Mouse (Mus musculus) small intestine, adult 2 months (tissue): ENCODE measurements around the gene Stim1. TPM values are rescaled to one million over a fixed set of nuclear protein-coding genes. Genes with fewer than 3 reads are reported as not detected.

Source experiments
- H3K27ac ChIP-seq: fragments of 200-500 bp; 2 replicates; pipeline ENCODE4 v1.5.1; 2012; ENCODE audit warnings: low read depth, low read length, control low read depth, inconsistent platforms; ENCODE audit not compliant: insufficient read depth
- H3K27me3 ChIP-seq: fragments of 200-500 bp; 2 replicates; pipeline ENCODE4 v1.6.1; 2012; ENCODE audit warnings: mild to moderate bottlenecking, moderate library complexity, low read length, inconsistent platforms; ENCODE audit not compliant: control insufficient read depth, insufficient read depth
- H3K36me3 ChIP-seq: fragments of 200-500 bp; 2 replicates; pipeline ENCODE4 v1.6.1; 2012; ENCODE audit warnings: mild to moderate bottlenecking, low read length, control low read depth, inconsistent platforms; ENCODE audit not compliant: control insufficient read depth, insufficient read depth
- H3K4me1 ChIP-seq: fragments of 200-500 bp; 2 replicates; pipeline ENCODE4 v1.6.1; 2012; ENCODE audit warnings: low read length, inconsistent platforms, mixed read lengths; ENCODE audit not compliant: control insufficient read depth, insufficient read depth, insufficient read length
- H3K4me3 ChIP-seq: fragments of 200-500 bp; 2 replicates; pipeline ENCODE4 v1.5.1; 2012; ENCODE audit warnings: low read depth, mild to moderate bottlenecking, control low read depth, inconsistent platforms, low read length, moderate library complexity
- CTCF ChIP-seq: fragments of 200-500 bp; IDR thresholded peaks from 2 replicates; pipeline ENCODE4 v1.5.1; 2012; ENCODE audit warnings: low read depth, mild to moderate bottlenecking, control low read depth, inconsistent platforms, low read length, moderate library complexity, mixed read lengths; ENCODE audit not compliant: insufficient replicate concordance, insufficient read length; ENCODE audit errors: extremely low read depth
- POLR2A ChIP-seq: fragments of 200-500 bp; IDR thresholded peaks from 2 replicates; pipeline ENCODE4 v1.6.1; 2012; ENCODE audit warnings: low read depth, mild to moderate bottlenecking, control low read depth, inconsistent platforms, low read length, moderate library complexity
- WGBS: fragments of 180-500 bp; shearing (Covaris S2); methylation state at CpG from one replicate; pipeline ENCODE4 v1.1.7; 2018; 5-methylcytosine and 5-hydroxymethylcytosine counted together
- polyA plus RNA-seq: library from polyadenylated mRNA; depleted of rRNA; stranded (reverse); fragments of >200 nt; gene quantifications from 2 replicates; pipeline ENCODE4 v1.2.3, GENCODE M21; 2012

Gene Stim1
- polyA plus RNA-seq, 1 experiment = 20.7 TPM

DNA sequence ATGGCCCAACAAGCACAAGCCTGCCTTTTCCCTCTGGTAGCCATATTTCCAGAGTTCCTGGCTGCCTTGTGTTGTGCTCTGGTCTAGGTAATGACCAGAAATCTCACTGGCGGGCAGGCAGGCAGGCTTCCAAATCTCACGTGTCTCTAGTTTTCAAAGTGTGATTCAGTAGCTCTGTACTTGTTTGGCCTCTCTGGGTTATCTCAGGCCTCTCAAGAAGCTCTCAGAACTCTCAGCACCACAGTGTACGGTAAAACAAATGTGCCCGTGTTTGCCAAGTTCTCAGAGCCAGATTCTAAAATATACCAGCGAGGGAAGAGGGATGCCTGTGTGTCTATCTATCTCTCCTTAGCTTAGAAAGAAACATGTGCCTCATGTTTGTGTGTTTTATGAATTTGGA lies 14.7 kb downstream of the Stim1 start:
- 19% methylated on average over 5 of the region's 5 CpGs for WGBS
- H3K36me3 ChIP-seq = no peaks in the 10 kb centered on the region
- TF ChIP-seq CTCF = no peak
- TF ChIP-seq POLR2A = no peak

DNA sequence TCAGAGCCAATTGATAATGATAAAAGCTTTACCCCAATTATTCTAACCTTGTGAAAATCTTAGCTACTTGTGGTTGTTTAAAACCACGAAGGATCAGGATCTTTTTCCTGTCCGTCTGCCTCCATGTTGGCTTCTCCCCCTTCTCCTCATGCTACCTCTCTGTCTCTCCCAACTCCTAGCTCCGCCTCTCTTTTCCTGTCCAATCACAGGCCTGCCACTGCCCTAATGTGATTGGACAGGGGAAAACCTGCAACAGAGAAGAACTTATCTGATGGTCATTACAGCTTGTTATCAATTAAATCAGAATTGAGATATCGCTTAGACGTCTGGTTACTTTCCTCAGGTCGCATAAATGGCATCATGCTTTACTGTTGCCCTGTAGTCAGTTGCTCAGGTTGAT lies 21.9 kb downstream of the Stim1 start:
- Histone ChIP-seq H3K4me3 (no peak overlapping the region), H3K27ac (no peak overlapping the region), H3K27me3 (no peaks in the 10 kb centered on the region), H3K36me3 (no peaks in the 10 kb centered on the region), H3K4me1 (no peaks in the 10 kb centered on the region)
- no peak for TF ChIP-seq POLR2A
- TF ChIP-seq CTCF = no peak
- 81% methylated on average over 6 of the region's 6 CpGs for WGBS

More for the DNA sequence above, 14.7 kb downstream of the Stim1 start:
- Histone ChIP-seq H3K27me3 (no peaks in the 10 kb centered on the region), H3K4me1 (peaks cover 5% of the 10 kb centered on the region; the same call in 1 of the 2 replicates), H3K4me3 (no peak overlapping the region), H3K27ac (no peak overlapping the region; the same call in 1 of the 2 replicates)

DNA sequence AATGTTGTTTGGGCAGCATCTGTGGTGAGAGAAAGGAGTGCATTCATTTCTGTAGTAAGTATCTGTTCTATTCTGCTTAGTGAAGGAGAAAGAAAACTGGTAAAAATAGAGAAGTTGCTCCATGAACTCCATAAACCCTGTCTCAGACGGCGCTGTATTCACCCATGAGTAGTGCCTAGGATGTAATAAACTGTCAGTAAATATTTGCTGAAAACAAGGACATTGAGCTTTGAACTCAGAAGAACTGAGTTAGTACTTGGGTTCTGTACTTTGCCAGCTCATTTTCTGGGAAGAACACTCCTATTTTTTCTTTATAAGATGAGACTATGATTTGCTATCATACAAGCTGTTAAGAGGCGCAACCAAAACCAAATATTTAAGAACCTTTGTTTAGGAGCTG lies 24.6 kb downstream of the Stim1 start:
- no peak for TF ChIP-seq CTCF
- no peak for TF ChIP-seq POLR2A
- WGBS = 31% methylated on average over 3 of the region's 3 CpGs
- no peaks in the 10 kb centered on the region for H3K36me3 ChIP-seq

DNA sequence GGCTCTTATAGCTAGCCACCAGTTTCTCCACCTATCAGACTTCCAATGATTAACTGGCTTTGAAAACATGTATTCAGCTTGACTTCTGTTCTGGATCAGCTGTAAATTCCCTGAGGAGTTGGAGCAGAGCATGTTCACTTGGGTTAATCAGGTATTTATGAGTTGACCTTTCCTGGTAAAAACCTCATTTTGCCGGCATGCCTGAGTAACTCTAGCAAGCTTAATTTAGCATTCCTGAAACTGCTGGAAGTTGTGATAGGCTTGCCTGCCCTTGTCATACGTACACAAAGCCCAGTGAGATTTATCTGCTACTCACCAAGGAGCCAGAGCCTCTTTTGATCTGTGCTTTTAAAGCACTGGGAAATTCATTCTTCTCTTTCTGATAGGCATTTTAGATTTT lies 25.6 kb downstream of the Stim1 start:
- no peak overlapping the region for H3K27ac ChIP-seq
- no peaks in the 10 kb centered on the region for H3K4me1 ChIP-seq
- no peaks in the 10 kb centered on the region for H3K36me3 ChIP-seq
- no peak for TF ChIP-seq POLR2A
- TF ChIP-seq CTCF = no peak
- H3K27me3 ChIP-seq = no peaks in the 10 kb centered on the region
- H3K4me3 ChIP-seq = no peak overlapping the region
- WGBS = 43% methylated on average over 2 of the region's 2 CpGs

More for the DNA sequence above, 24.6 kb downstream of the Stim1 start:
- Histone ChIP-seq H3K4me1 (no peaks in the 10 kb centered on the region), H3K27me3 (no peaks in the 10 kb centered on the region), H3K27ac (no peak overlapping the region), H3K4me3 (no peak overlapping the region)

DNA sequence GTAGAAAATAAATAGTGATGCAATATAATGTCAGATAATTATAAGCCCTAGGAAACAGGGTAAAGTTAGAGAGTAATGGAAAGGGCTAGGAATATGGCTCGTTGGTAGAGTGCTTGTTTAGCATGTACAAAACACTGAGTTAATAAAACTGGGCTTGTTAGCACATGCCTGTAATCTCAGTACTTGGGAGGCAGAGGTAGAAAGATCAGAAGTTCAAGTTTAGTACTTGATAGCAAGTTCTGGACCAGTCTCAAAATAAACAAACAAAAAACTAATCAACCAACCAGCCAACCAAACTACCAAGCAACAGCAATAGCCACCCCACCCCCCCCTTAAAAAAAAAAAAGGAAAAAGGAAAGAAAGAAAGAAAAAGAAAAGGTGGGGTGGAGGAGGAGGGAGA lies 33.2 kb downstream of the Stim1 start:
- no peak overlapping the region for H3K4me3 ChIP-seq
- 17% methylated on average over 1 of the region's 1 CpGs for WGBS
- no peaks in the 10 kb centered on the region for H3K27me3 ChIP-seq
- H3K4me1 ChIP-seq = no peaks in the 10 kb centered on the region
- no peak overlapping the region for H3K27ac ChIP-seq
- TF ChIP-seq POLR2A (no peak), CTCF (no peak)
- no peaks in the 10 kb centered on the region for H3K36me3 ChIP-seq

DNA sequence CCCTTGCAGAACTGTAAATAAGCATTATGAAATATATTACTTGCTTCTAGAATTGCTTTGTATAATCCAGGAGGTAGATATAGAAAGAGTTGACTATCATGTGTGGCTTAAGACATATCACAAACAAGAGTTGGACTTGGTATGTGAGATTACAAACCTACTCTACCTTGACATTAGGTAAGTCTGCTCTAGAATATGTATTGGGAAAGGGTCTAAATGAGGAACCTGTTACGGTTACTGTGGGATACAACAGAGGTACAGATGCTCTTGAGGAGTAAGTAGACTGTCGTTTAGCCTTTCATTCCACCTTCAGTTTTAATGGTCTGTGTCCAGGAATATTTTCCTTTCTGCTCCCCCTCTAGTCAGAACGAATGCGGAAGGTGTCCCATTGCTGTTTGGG lies 34.9 kb downstream of the Stim1 start:
- Histone ChIP-seq H3K4me1 (no peaks in the 10 kb centered on the region), H3K27me3 (no peaks in the 10 kb centered on the region), H3K27ac (no peak overlapping the region), H3K36me3 (no peaks in the 10 kb centered on the region), H3K4me3 (no peak overlapping the region)
- WGBS = 92% methylated on average over 4 of the region's 4 CpGs
- TF ChIP-seq POLR2A (no peak), CTCF (no peak)

DNA sequence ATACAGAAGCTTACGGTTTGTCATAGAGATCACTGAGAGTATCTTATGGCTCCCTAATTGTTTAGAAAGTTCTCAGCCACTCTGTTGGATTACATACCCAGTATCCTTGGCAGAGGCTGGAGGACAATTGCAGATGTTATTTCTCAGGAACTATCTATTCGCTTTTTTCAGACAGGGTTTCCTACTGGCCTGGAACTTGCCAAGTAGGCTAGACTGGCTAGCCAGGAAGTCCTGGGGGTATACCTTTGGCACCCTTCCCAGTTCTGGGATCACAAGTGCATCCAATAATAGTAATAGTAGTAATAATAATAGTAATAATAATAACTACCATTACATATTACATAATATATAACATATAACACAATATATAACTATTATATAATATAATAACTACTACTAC lies 38.0 kb downstream of the Stim1 start:
- Histone ChIP-seq H3K27me3 (no peaks in the 10 kb centered on the region), H3K27ac (no peak overlapping the region), H3K36me3 (no peaks in the 10 kb centered on the region), H3K4me1 (peaks cover under 1% of the 10 kb centered on the region; the same call in 1 of the 2 replicates), H3K4me3 (no peak overlapping the region)
- 69% methylated on average over 2 of the region's 2 CpGs for WGBS
- TF ChIP-seq POLR2A (no peak), CTCF (no peak)

DNA sequence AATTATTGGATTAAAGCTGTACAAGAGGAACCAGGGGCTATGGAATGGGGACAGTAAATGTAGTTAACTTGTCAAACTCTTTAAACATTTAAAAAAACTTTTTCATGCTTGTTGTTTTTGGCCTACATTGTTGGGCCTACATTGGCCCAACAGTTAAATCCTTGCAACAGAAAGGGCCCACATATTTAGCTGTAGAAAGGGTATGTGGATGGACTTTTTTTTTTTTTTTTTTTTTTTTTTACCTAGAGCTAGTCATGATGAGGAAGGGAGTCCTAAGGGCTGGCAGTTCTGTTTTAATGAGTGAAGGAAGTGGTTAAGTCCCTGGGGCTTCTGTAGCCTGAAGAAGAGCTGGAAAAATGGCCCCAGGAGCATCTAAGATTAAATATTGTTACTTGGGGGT lies 42.7 kb downstream of the Stim1 start:
- H3K27me3 ChIP-seq = no peaks in the 10 kb centered on the region
- TF ChIP-seq CTCF (no peak), POLR2A (no peak)

More for the DNA sequence above, 42.7 kb downstream of the Stim1 start:
- Histone ChIP-seq H3K4me3 (no peak overlapping the region), H3K4me1 (peaks cover 8% of the 10 kb centered on the region; the same call in 1 of the 2 replicates), H3K36me3 (no peaks in the 10 kb centered on the region), H3K27ac (no peak overlapping the region)
